Mouse (Mus musculus) kidney, adult 9 months (tissue): Measurements from ENCODE around the gene Prl5a1.

Experiments
- DNase-seq: peaks from one replicate; pipeline ENCODE4 v3.0.0; 2022

Prl5a1 gene

GRCm38 (mm10) chr13:28142184-28142583 lies at the start of gene Prl5a1:
Prl5a1 (plus strand) TSS chr13:28142484.
- DNase-seq = no peak

GRCm38 (mm10) chr13:28096161-28096560 lies 46.1 kb upstream of the Prl5a1 start:
- DNase-seq = no peak

- DNase-seq = no peak
Measured at GRCm38 (mm10) chr13:28108536-28108935, 33.7 kb upstream of the Prl5a1 start.

GRCm38 (mm10) chr13:28132781-28133180 lies 9.5 kb upstream of the Prl5a1 start:
- no peak for DNase-seq

- DNase-seq = no peak
Measured at GRCm38 (mm10) chr13:28135790-28136189, 6.5 kb upstream of the Prl5a1 start.
